Mouse (Mus musculus) bone marrow, adult 2 months (tissue): ENCODE results near the gene Ccdc33.

ENCODE experiments used
- CTCF ChIP-seq: fragments of 200-500 bp; IDR thresholded peaks from 2 replicates; pipeline ENCODE4 v1.5.1; 2011; ENCODE audit warnings: low read length, control low read depth; ENCODE audit not compliant: control insufficient read depth, insufficient read depth
- POLR2A ChIP-seq: fragments of 200-500 bp; IDR thresholded peaks from 2 replicates; pipeline ENCODE4 v1.6.1; 2011; ENCODE audit warnings: low read depth, mild to moderate bottlenecking, control low read depth, low read length, borderline replicate concordance; ENCODE audit not compliant: control insufficient read depth

DNA sequence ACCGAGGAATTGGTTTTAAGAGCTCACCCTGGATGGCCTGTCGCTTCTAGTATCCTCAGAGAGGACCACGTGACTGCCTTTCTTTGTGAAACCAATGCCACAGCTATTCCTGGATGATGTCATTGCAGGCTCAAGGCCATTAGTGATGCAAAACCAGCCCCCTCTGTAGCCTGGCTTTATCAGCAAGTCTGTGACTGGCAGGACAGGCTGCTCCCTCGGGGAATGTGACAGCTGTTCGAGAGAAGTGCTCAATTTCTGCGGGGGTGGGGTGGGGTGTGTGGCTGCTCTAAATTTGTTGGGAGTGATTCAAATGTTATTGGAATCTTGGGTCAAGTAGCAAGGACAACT is 109.6 kb downstream of the Ccdc33 start:
- TF ChIP-seq CTCF (no peak), POLR2A (no peak)
